11 mouse cellular contexts compared by ENCODE assay signal in genomic region chr3:49946845-49947244, GRCm38 (mm10).
DNase-seq lines count a peak whose midpoint lies in the region; ATAC-seq lines count a peak whose summit lies in the region.
"Had no signal": no experiment of that assay in that cellular context is flagged by ENCODE, and none has a peak within 500 bp of the region (broad histone marks: within the 10 kb centered on the region; RNA-seq: fewer than 3 reads in every experiment).

No protein-coding gene starts in this region.

- H3K36me3 ChIP-seq in limb, embryonic 13.5 days: no peaks in the 10 kb centered on the region
- H3K36me3 ChIP-seq in limb, embryonic 10.5 days: no peaks in the 10 kb centered on the region
- no peaks in the 10 kb centered on the region for H3K36me3 ChIP-seq in stomach, embryonic 15.5 days
- H3K36me3 ChIP-seq: midbrain, embryonic 12.5 days had no signal

- intact Hi-C loops in heart, postnatal 10 days (cut with DNase I): loop anchor here (10.0 kb wide), 1 partner anchor 302 kb away; no protein-coding TSS in a partner anchor

- no peak overlapping the region for H3K4me3 ChIP-seq in limb, embryonic 13.5 days
- H3K4me3 ChIP-seq in limb, embryonic 10.5 days: no peak overlapping the region
- H3K4me3 ChIP-seq in stomach, embryonic 15.5 days (replicated peaks): no peak overlapping the region
- H3K4me3 ChIP-seq: left cerebral cortex, adult 2 months; midbrain, embryonic 12.5 days had no signal

- 0 out of 2 replicates have a peak, but pooled peaks cover 3% of the 10 kb centered on the region for H3K4me1 ChIP-seq in limb, embryonic 13.5 days
- 0 out of 2 replicates have a peak, but pooled peaks cover 6% of the 10 kb centered on the region for H3K4me1 ChIP-seq in limb, embryonic 10.5 days
- no peaks in the 10 kb centered on the region; the same call in 1 of the 2 replicates for H3K4me1 ChIP-seq in stomach, embryonic 15.5 days
- H3K4me1 ChIP-seq: midbrain, embryonic 12.5 days had no signal

- peak; percentile 57; the same call in 1 of the 2 replicates for ATAC-seq in limb, embryonic 13.5 days (ENCODE audit: low FRiP score, low read depth)
- ATAC-seq in stomach, embryonic 15.5 days (ENCODE audit: insufficient read depth, low FRiP score, low read depth): peak; percentile 68; the same call in 1 of the 2 replicates
- ATAC-seq in CD4-positive, CD25-positive, alpha-beta regulatory T cell, adult 4 months: no peak
- ATAC-seq in megakaryocyte, adult 5-6 weeks (ENCODE audit: poor library complexity, severe bottlenecking): no peak

- no peak overlapping the region for H3K9ac ChIP-seq in limb, embryonic 13.5 days
- H3K9ac ChIP-seq in stomach, embryonic 15.5 days: no peak overlapping the region
- H3K9ac ChIP-seq: hindbrain, embryonic 14.5 days; midbrain, embryonic 12.5 days had no signal

- 38% methylated on average over 2 of the region's 2 CpGs for WGBS in limb, embryonic 13.5 days
- WGBS in limb, embryonic 10.5 days: 53% methylated on average over 2 of the region's 2 CpGs
- 18% methylated on average over 2 of the region's 2 CpGs for WGBS in stomach, embryonic 15.5 days

- DNase-seq in limb, embryonic 10.5 days (ENCODE audit: low spot score): no peak
- peak; percentile 54 to 64 for DNase-seq in heart, postnatal 10 days
- DNase-seq in kidney, postnatal 14 days: peak; percentile 62
- DNase-seq in adrenal gland, postnatal 4 days (ENCODE audit: low spot score in 2 of 2): no peak

- no peak overlapping the region for H3K4me2 ChIP-seq in limb, embryonic 13.5 days (replicated peaks)
- no peak overlapping the region for H3K4me2 ChIP-seq in stomach, embryonic 15.5 days
- H3K4me2 ChIP-seq: hindbrain, embryonic 14.5 days; midbrain, embryonic 12.5 days had no signal

- no peaks in the 10 kb centered on the region for H3K27me3 ChIP-seq in limb, embryonic 13.5 days
- H3K27me3 ChIP-seq in limb, embryonic 10.5 days (ENCODE audit: low read depth, poor library complexity, severe bottlenecking): no peaks in the 10 kb centered on the region
- H3K27me3 ChIP-seq in stomach, embryonic 15.5 days (replicated peaks): no peaks in the 10 kb centered on the region
- H3K27me3 ChIP-seq: midbrain, embryonic 12.5 days had no signal

- no peaks in the 10 kb centered on the region for H3K9me3 ChIP-seq in limb, embryonic 13.5 days
- no peaks in the 10 kb centered on the region for H3K9me3 ChIP-seq in limb, embryonic 10.5 days (replicated peaks)
- no peaks in the 10 kb centered on the region for H3K9me3 ChIP-seq in stomach, embryonic 15.5 days
- H3K9me3 ChIP-seq: midbrain, embryonic 12.5 days had no signal

- no peak overlapping the region for H3K27ac ChIP-seq in limb, embryonic 13.5 days
- H3K27ac ChIP-seq in limb, embryonic 10.5 days: no peak overlapping the region
- peak overlapping the region; percentile 48; the same call in 1 of the 2 replicates for H3K27ac ChIP-seq in stomach, embryonic 15.5 days
- H3K27ac ChIP-seq: hindbrain, embryonic 14.5 days; left cerebral cortex, adult 2 months; midbrain, embryonic 12.5 days had no signal

Comparison
In these comparisons a context has a peak if more than half of its experiments do, and no peak if none do; other contexts are left out.
1. ATAC-seq: peak in limb, embryonic 13.5 days (single experiment) and stomach, embryonic 15.5 days (single experiment); none in CD4-positive, CD25-positive, alpha-beta regulatory T cell, adult 4 months (single experiment) and megakaryocyte, adult 5-6 weeks (single experiment).
2. DNase-seq: peak in heart, postnatal 10 days (2 of 2) and kidney, postnatal 14 days (single experiment); none in limb, embryonic 10.5 days (single experiment) and adrenal gland, postnatal 4 days (0 of 2).